Mouse (Mus musculus) liver, embryonic 15.5 days (tissue): ENCODE measurements around the gene Stra8. TPM values are rescaled to one million over a fixed set of nuclear protein-coding genes. Genes with fewer than 3 reads are reported as not detected.

Source experiments
- ATAC-seq: fragments of 200-750 bp; cut with Nextera tagmentation; 2 replicates; pipeline ENCODE4 v1.8.0; 2017; ENCODE audit warnings: moderate number of reproducible peaks, mild to moderate bottlenecking, moderate library complexity; ENCODE audit not compliant: insufficient read depth
- H3K27ac ChIP-seq: fragments of 300-500 bp; sonication (generic); replicated peaks from 2 replicates; pipeline ENCODE4 v1.5.1; 2015; ENCODE audit warnings: mild to moderate bottlenecking, inconsistent platforms
- H3K27me3 ChIP-seq: fragments of 300-500 bp; sonication (generic); 2 replicates; pipeline ENCODE4 v1.6.1; 2015; ENCODE audit warnings: mild to moderate bottlenecking, inconsistent platforms
- H3K36me3 ChIP-seq: fragments of 300-500 bp; sonication (generic); replicated peaks from 2 replicates; pipeline ENCODE4 v1.6.1; 2015; ENCODE audit warnings: moderate library complexity, mild to moderate bottlenecking, inconsistent platforms
- H3K4me1 ChIP-seq: fragments of 300-500 bp; sonication (generic); replicated peaks from 2 replicates; pipeline ENCODE4 v1.6.1; 2015; ENCODE audit warnings: inconsistent platforms
- H3K4me2 ChIP-seq: fragments of 300-500 bp; sonication (generic); 2 replicates; pipeline ENCODE4 v1.6.1; 2015; ENCODE audit warnings: moderate library complexity, mild to moderate bottlenecking, inconsistent platforms
- H3K4me3 ChIP-seq: fragments of 300-500 bp; sonication (generic); replicated peaks from 2 replicates; pipeline ENCODE4 v1.5.1; 2015; ENCODE audit warnings: mild to moderate bottlenecking, inconsistent platforms
- H3K9ac ChIP-seq: fragments of 300-500 bp; sonication (generic); 2 replicates; pipeline ENCODE4 v1.6.1; 2015; ENCODE audit warnings: moderate library complexity, mild to moderate bottlenecking, inconsistent platforms
- H3K9me3 ChIP-seq: fragments of 300-500 bp; sonication (generic); replicated peaks from 2 replicates; pipeline ENCODE4 v1.6.1; 2016; ENCODE audit warnings: inconsistent platforms
- WGBS: fragments of 180-500 bp; shearing (Covaris S2); methylation state at CpG from one replicate; pipeline ENCODE4 v1.1.7; 2015; ENCODE audit warnings: mixed read lengths; ENCODE audit not compliant: insufficient replicate concordance; 5-methylcytosine and 5-hydroxymethylcytosine counted together
- polyA plus RNA-seq: library from polyadenylated mRNA; unstranded; fragments of >200 nt; fragmentation: Nextera tagmentation; extraction: Ambion mirVana; gene quantifications from 2 replicates; pipeline ENCODE4 v1.2.1, GENCODE M21; 2015

Gene Stra8
- not detected in 2 replicates for polyA plus RNA-seq

DNA sequence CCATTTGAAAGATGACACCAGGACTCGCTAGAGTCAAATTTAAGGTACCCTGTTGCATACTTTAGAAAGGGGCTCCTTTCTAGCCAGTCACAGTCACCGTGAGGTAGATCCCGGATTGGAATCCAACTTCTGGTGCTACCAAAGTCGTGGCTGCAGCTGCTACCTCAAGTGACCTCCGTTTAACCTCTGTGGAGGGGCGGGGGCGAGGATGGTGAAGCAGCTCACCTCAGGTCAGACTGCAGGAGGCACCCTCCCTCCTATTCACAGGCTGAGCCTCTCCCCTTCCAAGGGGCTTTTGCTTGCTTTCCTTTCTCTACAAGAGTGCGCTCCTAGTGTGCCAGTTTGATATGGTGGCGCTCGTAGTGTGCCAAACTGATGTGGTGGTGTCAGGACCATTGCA lies at the start of gene Stra8:
Gene Stra8, plus strand, starts transcription at position 208 of the 400 bp plus-strand sequence.
- no peak for ATAC-seq
- Histone ChIP-seq H3K27ac (no peak within 1 kb of the TSS), H3K4me1 (peaks cover 8% of the 10 kb centered on the region; the same call in 1 of the 2 replicates), H3K4me3 (no peak within 1 kb of the TSS), H3K4me2 (no peak within 1 kb of the TSS), H3K9ac (no peak within 1 kb of the TSS), H3K27me3 (no peaks in the 10 kb centered on the region), H3K36me3 (no peaks in the 10 kb centered on the region), H3K9me3 (no peaks in the 10 kb centered on the region)
- 55% methylated on average over 10 of the region's 10 CpGs for WGBS

DNA sequence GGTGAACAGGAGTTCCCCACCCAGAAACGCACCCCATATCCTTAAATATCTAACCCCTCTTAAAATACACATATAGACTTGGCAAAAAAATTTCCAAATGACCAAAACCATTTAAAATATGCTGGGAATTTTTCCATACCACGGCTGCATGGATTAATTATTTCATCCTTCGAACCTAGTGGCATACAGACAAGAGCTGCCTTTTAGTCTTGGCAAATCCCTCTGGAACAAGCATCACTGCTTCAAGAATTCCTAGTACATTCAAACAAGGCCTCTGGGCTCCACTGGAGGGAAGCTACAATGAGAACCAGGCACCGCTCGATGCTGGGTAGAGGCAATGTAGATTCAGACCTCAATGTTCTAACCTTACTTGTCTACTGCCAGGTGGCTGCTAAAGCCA lies 49.2 kb upstream of the Stra8 start:
- no peak overlapping the region for H3K4me2 ChIP-seq
- peaks cover 86% of the 10 kb centered on the region for H3K4me1 ChIP-seq
- peaks cover 14% of the 10 kb centered on the region; the same call in 1 of the 2 replicates for H3K36me3 ChIP-seq
- H3K27me3 ChIP-seq: no peaks in the 10 kb centered on the region
- H3K9me3 ChIP-seq: no peaks in the 10 kb centered on the region
- ATAC-seq: no peak
- peak overlapping the region; percentile 80; the same call in 1 of the 2 replicates for H3K27ac ChIP-seq
- 74% methylated on average over 5 of the region's 5 CpGs for WGBS
- H3K9ac ChIP-seq: no peak overlapping the region
- no peak overlapping the region for H3K4me3 ChIP-seq

GRCm38 (mm10) chr6:34871929-34872328 lies 48.0 kb upstream of the Stra8 start:
- Histone ChIP-seq H3K27ac (peak overlapping the region; percentile 87; the same call in 1 of the 2 replicates), H3K4me1 (peaks cover 86% of the 10 kb centered on the region), H3K9ac (no peak overlapping the region), H3K9me3 (no peaks in the 10 kb centered on the region), H3K4me3 (no peak overlapping the region), H3K4me2 (no peak overlapping the region), H3K36me3 (peaks cover 14% of the 10 kb centered on the region; the same call in 1 of the 2 replicates), H3K27me3 (no peaks in the 10 kb centered on the region)
- 75% methylated on average over 7 of the region's 7 CpGs for WGBS
- no peak for ATAC-seq

- Histone ChIP-seq H3K4me2 (no peak overlapping the region), H3K27ac (peak overlapping the region; percentile 87; the same call in 1 of the 2 replicates), H3K9me3 (no peaks in the 10 kb centered on the region), H3K36me3 (peaks cover 14% of the 10 kb centered on the region; the same call in 1 of the 2 replicates), H3K27me3 (no peaks in the 10 kb centered on the region), H3K9ac (no peak overlapping the region), H3K4me3 (no peak overlapping the region), H3K4me1 (peaks cover 86% of the 10 kb centered on the region)
- ATAC-seq: no peak
- WGBS: 71% methylated on average over 10 of the region's 10 CpGs
Measured at GRCm38 (mm10) chr6:34872871-34873270, 47.1 kb upstream of the Stra8 start.

DNA sequence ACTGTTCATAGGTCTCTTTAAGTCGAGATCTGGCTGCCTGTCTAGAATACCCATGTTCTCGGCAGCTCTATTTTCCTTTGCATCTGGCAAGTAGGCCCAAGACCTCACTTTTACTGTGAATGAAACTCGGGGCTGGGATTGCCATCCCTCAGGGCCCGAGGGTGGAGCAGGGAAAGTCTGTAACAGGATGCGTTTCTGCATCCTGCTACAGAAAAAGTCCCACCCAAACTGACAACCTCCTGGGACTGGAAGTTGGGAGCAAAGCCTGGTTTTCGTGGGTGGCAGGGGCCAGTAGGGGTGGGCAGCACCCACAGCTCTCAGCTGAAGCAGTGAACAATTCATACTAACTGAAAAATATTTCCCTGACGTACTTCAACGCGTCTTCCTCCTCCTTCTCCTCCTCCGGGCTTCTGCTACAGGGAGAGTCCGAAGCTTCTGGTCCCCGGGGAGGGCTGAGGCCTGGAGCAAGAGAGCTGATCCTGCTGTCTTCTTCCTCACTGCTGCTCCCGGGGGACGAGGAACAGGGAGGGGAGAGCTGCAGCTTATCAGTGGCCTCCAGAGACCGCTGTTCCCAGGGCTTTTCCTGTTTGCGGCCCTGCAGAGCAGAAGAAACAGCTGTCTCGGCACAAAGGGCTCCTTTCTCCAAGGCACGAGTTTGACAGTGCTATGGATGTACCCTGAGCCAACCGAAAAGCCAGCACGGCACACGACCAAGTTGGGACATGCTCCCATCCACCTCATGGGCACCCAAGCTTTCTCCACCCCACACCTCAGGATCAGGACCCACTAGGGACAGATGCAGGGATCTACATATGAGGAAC lies 45.7 kb upstream of the Stra8 start:
- WGBS: 21% methylated on average over 21 of the region's 21 CpGs
- H3K4me1 ChIP-seq: peaks cover 82% of the 10 kb centered on the region
- no peaks in the 10 kb centered on the region for H3K27me3 ChIP-seq
- H3K36me3 ChIP-seq: peaks cover 20% of the 10 kb centered on the region; the same call in 1 of the 2 replicates
- peak; percentile 46 for ATAC-seq
- peak overlapping the region; percentile 87 for H3K27ac ChIP-seq
- H3K9ac ChIP-seq: peak overlapping the region; percentile 25
- H3K9me3 ChIP-seq: no peaks in the 10 kb centered on the region
- H3K4me3 ChIP-seq: peak overlapping the region; percentile 30
- peak overlapping the region; percentile 74 for H3K4me2 ChIP-seq

GRCm38 (mm10) chr6:34875268-34875761 lies 44.6 kb upstream of the Stra8 start:
- Histone ChIP-seq H3K4me3 (peak overlapping the region; percentile 30), H3K27ac (peak overlapping the region; percentile 87), H3K9ac (peak overlapping the region; percentile 35), H3K4me2 (peak overlapping the region; percentile 74), H3K4me1 (peaks cover 74% of the 10 kb centered on the region), H3K36me3 (peaks cover 30% of the 10 kb centered on the region), H3K27me3 (no peaks in the 10 kb centered on the region), H3K9me3 (no peaks in the 10 kb centered on the region)
- no peak for ATAC-seq
- 17% methylated on average over 15 of the region's 15 CpGs for WGBS

GRCm38 (mm10) chr6:34875966-34876834 lies 43.8 kb upstream of the Stra8 start:
- Histone ChIP-seq H3K27me3 (no peaks in the 10 kb centered on the region), H3K27ac (peak overlapping the region; percentile 87), H3K9me3 (no peaks in the 10 kb centered on the region), H3K36me3 (peaks cover 38% of the 10 kb centered on the region), H3K4me3 (peak overlapping the region; percentile 84), H3K9ac (peak overlapping the region; percentile 88), H3K4me1 (peaks cover 67% of the 10 kb centered on the region), H3K4me2 (peak overlapping the region; percentile 74)
- peak; percentile 42 for ATAC-seq
- WGBS: 12% methylated on average over 12 of the region's 12 CpGs

- Histone ChIP-seq H3K9ac (peak overlapping the region; percentile 88), H3K27me3 (no peaks in the 10 kb centered on the region), H3K9me3 (no peaks in the 10 kb centered on the region), H3K4me3 (peak overlapping the region; percentile 84), H3K4me2 (peak overlapping the region; percentile 74), H3K36me3 (peaks cover 44% of the 10 kb centered on the region), H3K4me1 (peaks cover 66% of the 10 kb centered on the region), H3K27ac (peak overlapping the region; percentile 87)
- ATAC-seq: peak; percentile 51
- WGBS: 9% methylated on average over 2 of the region's 2 CpGs
Measured at GRCm38 (mm10) chr6:34876835-34877156, 43.2 kb upstream of the Stra8 start.

- H3K4me2 ChIP-seq: peak within 1 kb of the TSS; percentile 74
- H3K4me3 ChIP-seq: peak within 1 kb of the TSS; percentile 84
- peaks cover 50% of the 10 kb centered on the region for H3K36me3 ChIP-seq
- no peaks in the 10 kb centered on the region for H3K9me3 ChIP-seq
- ATAC-seq: peak; percentile 80
- under 1% methylated on average over 56 of the region's 56 CpGs for WGBS
- H3K27ac ChIP-seq: peak within 1 kb of the TSS; percentile 87
- H3K27me3 ChIP-seq: no peaks in the 10 kb centered on the region
- H3K4me1 ChIP-seq: peaks cover 59% of the 10 kb centered on the region
- peak within 1 kb of the TSS; percentile 88 for H3K9ac ChIP-seq
Measured at GRCm38 (mm10) chr6:34877509-34878321, 42.2 kb upstream of the Stra8 start, which contains the start of gene Cyren. Gene Cyren (minus strand): TSS chr6:34878060.

- H3K4me3 ChIP-seq: no peak overlapping the region
- peaks cover 53% of the 10 kb centered on the region for H3K36me3 ChIP-seq
- H3K4me1 ChIP-seq: peaks cover 49% of the 10 kb centered on the region
- H3K27me3 ChIP-seq: no peaks in the 10 kb centered on the region
- no peak overlapping the region for H3K4me2 ChIP-seq
- no peak overlapping the region for H3K9ac ChIP-seq
- H3K9me3 ChIP-seq: no peaks in the 10 kb centered on the region
- 84% methylated on average over 16 of the region's 16 CpGs for WGBS
- no peak overlapping the region for H3K27ac ChIP-seq
- ATAC-seq: no peak
Measured at GRCm38 (mm10) chr6:34879101-34879740, 40.7 kb upstream of the Stra8 start.
